Mouse (Mus musculus): ENCODE measurements at regions not wholly inside any gene's neighbourhood (a gene's known extent, or its start where the extent isn't known, plus 50 kb on each side); places are given as distances from the start of the nearest gene placed in this dataset.

GRCm38 (mm10) chr15:97578046-97578445 is 127.6 kb downstream of the Rpap3 start:
- no peak for TF ChIP-seq POLR2A (IDR thresholded peaks at IDR 0.05; ENCODE audit: control insufficient read depth, extremely low read depth, insufficient read depth, low read length, poor library complexity)
- no peak for TF ChIP-seq CTCF (IDR thresholded peaks at IDR 0.05; ENCODE audit: borderline replicate concordance, control insufficient read depth, extremely low read depth, insufficient read depth, low read length, poor library complexity)
